Mouse (Mus musculus) heart, embryonic 11.5 days (tissue): Measurements from ENCODE around the gene A830018L16Rik. TPM values are rescaled to one million over a fixed set of nuclear protein-coding genes. Genes with fewer than 3 reads are reported as not detected.

Experiments
- ATAC-seq: fragments of 200-750 bp; cut with Nextera tagmentation; replicated peaks from 2 replicates; pipeline ENCODE4 v1.8.0; 2017; ENCODE audit warnings: moderate library complexity; ENCODE audit not compliant: insufficient number of reproducible peaks, low FRiP score, low TSS enrichment
- H3K27ac ChIP-seq: fragments of 300-500 bp; sonication (generic); 2 replicates; pipeline ENCODE4 v1.5.1; 2014; ENCODE audit warnings: mild to moderate bottlenecking, low read depth, low read length
- H3K27me3 ChIP-seq: fragments of 300-500 bp; sonication (generic); 2 replicates; pipeline ENCODE4 v1.6.1; 2014; ENCODE audit warnings: mild to moderate bottlenecking, low read length, mixed read lengths; ENCODE audit not compliant: control insufficient read depth, insufficient read depth
- H3K36me3 ChIP-seq: fragments of 300-500 bp; sonication (generic); 2 replicates; pipeline ENCODE4 v1.6.1; 2014; ENCODE audit warnings: mild to moderate bottlenecking, low read length, moderate library complexity, mixed read lengths; ENCODE audit not compliant: control insufficient read depth, insufficient read depth
- H3K4me1 ChIP-seq: fragments of 300-500 bp; sonication (generic); 2 replicates; pipeline ENCODE4 v1.6.1; 2014; ENCODE audit warnings: low read length; ENCODE audit not compliant: control insufficient read depth, insufficient read depth
- H3K4me2 ChIP-seq: fragments of 300-500 bp; sonication (generic); 2 replicates; pipeline ENCODE4 v1.6.1; 2014; ENCODE audit warnings: mild to moderate bottlenecking, moderate library complexity
- H3K4me3 ChIP-seq: fragments of 300-500 bp; sonication (generic); 2 replicates; pipeline ENCODE4 v1.5.1; 2014; ENCODE audit warnings: low read depth, low read length
- H3K9ac ChIP-seq: fragments of 300-500 bp; sonication (generic); 2 replicates; pipeline ENCODE4 v1.6.1; 2014; ENCODE audit warnings: mild to moderate bottlenecking, low read depth, low read length, moderate library complexity
- H3K9me3 ChIP-seq: fragments of 300-500 bp; sonication (generic); replicated peaks from 2 replicates; pipeline ENCODE4 v1.6.1; 2016; ENCODE audit warnings: low read length; ENCODE audit not compliant: control insufficient read depth
- WGBS: fragments of 180-500 bp; shearing (Covaris S2); extraction: QIAGEN DNeasy Blood & Tissue Kit; methylation state at CpG from one replicate; pipeline ENCODE4 v1.1.7; 2014; ENCODE audit not compliant: insufficient replicate concordance; 5-methylcytosine and 5-hydroxymethylcytosine counted together
- polyA plus RNA-seq: library from polyadenylated mRNA; unstranded; fragments of >200 nt; fragmentation: Nextera tagmentation; extraction: Ambion mirVana; gene quantifications from 2 replicates; pipeline ENCODE4 v1.2.1, GENCODE M21; 2014

The A830018L16Rik gene
- polyA plus RNA-seq, 1 experiment from 2014 or later = 0.73 TPM

DNA sequence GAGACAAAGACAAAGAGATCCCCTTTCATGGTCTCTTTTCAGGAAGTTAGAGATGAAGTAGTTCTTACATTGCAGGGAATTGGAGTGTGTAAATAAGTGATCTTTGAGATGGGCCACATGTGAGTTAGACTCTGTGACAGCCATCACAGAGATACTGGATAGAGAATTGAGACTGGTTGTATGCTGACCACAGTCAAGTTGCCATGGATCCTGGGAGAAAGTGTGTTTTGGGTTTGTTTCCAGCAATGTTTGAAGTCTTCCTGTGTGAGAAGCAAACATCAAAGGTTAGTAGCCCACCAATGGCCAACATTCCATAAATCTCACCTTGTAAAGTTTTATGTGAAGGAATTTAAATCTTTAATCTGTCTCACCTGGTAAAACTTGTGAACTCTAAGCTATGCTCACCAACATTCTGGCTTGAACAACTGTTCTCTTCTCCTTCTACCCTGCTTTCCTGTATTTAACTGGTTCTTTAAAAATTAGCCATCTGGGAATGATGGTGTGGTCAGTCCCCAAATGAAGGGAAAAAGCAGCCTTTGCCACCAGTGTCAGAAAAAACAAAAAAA, 330.9 kb downstream of the A830018L16Rik start:
- no peak overlapping the region for H3K9ac ChIP-seq
- no peak overlapping the region for H3K27ac ChIP-seq
- no peak overlapping the region for H3K4me2 ChIP-seq
- H3K4me1 ChIP-seq = no peaks in the 10 kb centered on the region
- H3K4me3 ChIP-seq = no peak overlapping the region
- H3K27me3 ChIP-seq = no peaks in the 10 kb centered on the region
- H3K9me3 ChIP-seq = no peaks in the 10 kb centered on the region
- H3K36me3 ChIP-seq = no peaks in the 10 kb centered on the region
- ATAC-seq = no peak

DNA sequence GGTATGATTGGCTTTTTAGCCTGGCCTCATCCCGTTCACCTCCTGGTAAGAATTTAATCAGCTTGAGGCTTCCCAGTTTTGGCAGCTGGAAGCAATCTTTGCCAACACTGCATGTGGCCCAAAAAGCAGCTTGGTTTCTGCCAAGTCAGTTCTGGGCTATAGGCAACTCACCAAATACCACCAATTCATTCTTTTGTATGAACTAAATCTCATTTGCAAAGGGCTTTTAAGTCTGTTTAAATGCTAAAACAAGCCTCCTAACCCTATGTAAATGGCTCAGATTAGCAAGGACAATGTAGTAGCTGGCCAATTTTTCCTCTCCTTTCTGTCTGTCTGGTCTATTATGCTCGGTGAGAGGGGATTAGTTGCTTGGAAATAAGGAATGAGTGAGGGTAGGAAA, 334.5 kb downstream of the A830018L16Rik start:
- WGBS = 45% methylated on average over 2 of the region's 2 CpGs
- H3K9me3 ChIP-seq = no peaks in the 10 kb centered on the region
- H3K36me3 ChIP-seq = no peaks in the 10 kb centered on the region
- no peak overlapping the region for H3K4me2 ChIP-seq
- H3K4me3 ChIP-seq = no peak overlapping the region
- H3K9ac ChIP-seq = no peak overlapping the region
- no peak for ATAC-seq
- no peaks in the 10 kb centered on the region for H3K4me1 ChIP-seq
- no peaks in the 10 kb centered on the region for H3K27me3 ChIP-seq
- no peak overlapping the region for H3K27ac ChIP-seq

DNA sequence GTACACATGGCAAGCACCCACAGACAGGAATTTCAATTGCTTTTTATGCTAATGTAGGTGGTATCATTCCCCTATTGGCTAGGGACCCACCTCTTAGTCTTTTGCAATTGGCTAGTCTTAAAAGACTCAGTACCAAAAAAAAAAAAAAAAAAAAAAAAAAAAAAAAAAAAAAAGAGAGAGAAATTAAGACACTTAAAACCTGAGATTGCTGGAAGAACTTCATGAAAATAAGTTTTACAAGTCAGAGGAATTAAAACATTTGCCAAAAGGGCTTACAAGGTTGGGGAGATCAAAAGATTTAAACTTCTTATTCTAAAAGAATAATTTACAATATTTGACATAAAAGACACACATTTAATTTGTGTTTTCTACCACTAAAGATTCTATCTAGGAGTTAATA, 336.2 kb downstream of the A830018L16Rik start:
- ATAC-seq = no peak
- no peaks in the 10 kb centered on the region for H3K4me1 ChIP-seq
- no peaks in the 10 kb centered on the region for H3K36me3 ChIP-seq
- no peak overlapping the region for H3K4me2 ChIP-seq
- H3K9me3 ChIP-seq = no peaks in the 10 kb centered on the region
- H3K9ac ChIP-seq = no peak overlapping the region
- H3K4me3 ChIP-seq = no peak overlapping the region
- H3K27me3 ChIP-seq = no peaks in the 10 kb centered on the region
- H3K27ac ChIP-seq = no peak overlapping the region

DNA sequence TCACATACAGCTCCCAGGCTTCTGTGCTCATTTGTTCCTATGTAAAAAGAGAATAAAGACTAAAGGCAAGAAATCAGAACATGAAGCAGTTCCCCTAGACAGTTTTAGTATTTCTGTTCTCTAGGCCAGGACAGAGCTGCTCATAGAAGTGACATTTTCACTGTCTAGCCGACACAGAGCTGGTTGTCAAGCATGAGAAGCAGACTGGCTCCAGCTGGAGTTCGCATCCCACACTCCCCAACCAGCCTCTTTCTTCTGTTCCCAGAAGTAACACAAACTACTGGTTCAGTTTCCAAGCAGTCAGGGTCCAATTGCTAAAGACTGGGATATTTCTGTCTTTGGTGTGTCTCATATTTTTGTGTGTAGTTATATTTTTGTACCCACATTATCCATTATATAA, 336.7 kb downstream of the A830018L16Rik start:
- no peak for ATAC-seq
- 64% methylated on average over 2 of the region's 2 CpGs for WGBS

DNA sequence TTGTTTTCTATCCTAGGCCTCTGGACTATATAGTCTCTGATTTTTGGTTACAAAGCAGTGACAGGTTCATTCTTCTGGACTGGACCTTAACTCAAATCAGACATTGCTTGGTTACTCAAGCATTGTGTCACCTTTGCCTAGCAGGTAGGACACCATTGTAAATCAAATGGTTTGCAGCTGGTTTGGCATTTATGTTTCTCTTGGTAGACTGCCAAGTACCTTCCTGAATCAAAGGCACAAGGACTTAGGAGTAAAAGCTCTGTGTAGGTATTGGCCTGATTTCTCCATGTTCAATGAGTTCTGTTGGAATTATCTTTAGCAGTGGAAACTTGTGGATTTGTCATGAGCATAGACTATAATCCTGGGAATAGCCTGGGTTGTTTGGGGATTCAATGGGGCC, 338.1 kb downstream of the A830018L16Rik start:
- H3K27ac ChIP-seq = no peak overlapping the region
- no peaks in the 10 kb centered on the region for H3K9me3 ChIP-seq
- no peaks in the 10 kb centered on the region for H3K36me3 ChIP-seq
- H3K4me2 ChIP-seq = no peak overlapping the region
- H3K4me3 ChIP-seq = no peak overlapping the region
- H3K27me3 ChIP-seq = no peaks in the 10 kb centered on the region
- H3K4me1 ChIP-seq = no peaks in the 10 kb centered on the region
- H3K9ac ChIP-seq = no peak overlapping the region
- no peak for ATAC-seq

More for the DNA sequence above, 336.7 kb downstream of the A830018L16Rik start:
- no peak overlapping the region for H3K9ac ChIP-seq
- no peak overlapping the region for H3K27ac ChIP-seq
- no peaks in the 10 kb centered on the region for H3K4me1 ChIP-seq
- H3K36me3 ChIP-seq = no peaks in the 10 kb centered on the region
- H3K4me3 ChIP-seq = no peak overlapping the region
- H3K4me2 ChIP-seq = no peak overlapping the region
- H3K9me3 ChIP-seq = no peaks in the 10 kb centered on the region
- H3K27me3 ChIP-seq = no peaks in the 10 kb centered on the region

DNA sequence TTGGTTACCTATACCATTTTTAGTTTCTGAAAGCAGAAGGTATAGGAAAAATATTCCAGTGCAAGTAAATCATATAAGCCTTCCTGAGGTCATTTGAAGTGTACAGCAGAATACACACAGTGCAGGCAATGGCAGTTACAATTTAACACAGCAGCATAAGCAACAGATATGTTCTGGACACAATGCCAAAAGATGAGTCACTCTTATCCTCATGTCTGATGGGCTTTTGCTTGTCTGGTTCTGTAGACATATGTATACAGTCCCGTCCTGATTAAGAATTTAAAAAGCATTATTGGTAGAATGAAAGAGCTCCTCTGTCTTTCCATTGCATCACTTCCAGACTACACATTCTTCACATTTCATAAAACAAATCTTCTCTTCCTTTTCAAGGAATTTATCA, 374.4 kb downstream of the A830018L16Rik start:
- Histone ChIP-seq H3K9me3 (no peaks in the 10 kb centered on the region), H3K4me3 (no peak overlapping the region), H3K36me3 (no peaks in the 10 kb centered on the region), H3K27me3 (no peaks in the 10 kb centered on the region), H3K4me1 (no peaks in the 10 kb centered on the region), H3K4me2 (no peak overlapping the region), H3K27ac (no peak overlapping the region), H3K9ac (no peak overlapping the region)
- ATAC-seq = no peak
- 47% methylated on average over 1 of the region's 1 CpGs for WGBS

DNA sequence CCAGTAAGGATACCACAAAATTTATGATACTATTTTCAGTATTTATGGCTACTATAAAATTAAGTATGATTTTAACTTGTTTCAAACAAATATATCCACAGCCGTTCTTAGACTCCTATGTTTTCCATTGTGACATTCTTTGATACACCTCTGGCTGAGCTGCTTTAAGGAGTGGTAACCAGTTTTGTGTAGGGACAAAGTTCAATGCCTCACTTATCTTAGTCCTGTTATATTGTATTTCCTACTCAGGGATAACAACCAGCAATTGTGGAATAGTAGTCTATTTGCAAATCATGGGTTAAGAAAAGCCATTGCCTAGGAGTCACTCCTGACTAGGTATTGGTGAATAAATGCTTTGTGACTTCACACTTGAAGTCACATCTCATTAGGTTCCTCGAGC, 378.9 kb downstream of the A830018L16Rik start:
- no peak overlapping the region for H3K9ac ChIP-seq
- H3K36me3 ChIP-seq = no peaks in the 10 kb centered on the region
- WGBS = 74% methylated on average over 2 of the region's 2 CpGs

DNA sequence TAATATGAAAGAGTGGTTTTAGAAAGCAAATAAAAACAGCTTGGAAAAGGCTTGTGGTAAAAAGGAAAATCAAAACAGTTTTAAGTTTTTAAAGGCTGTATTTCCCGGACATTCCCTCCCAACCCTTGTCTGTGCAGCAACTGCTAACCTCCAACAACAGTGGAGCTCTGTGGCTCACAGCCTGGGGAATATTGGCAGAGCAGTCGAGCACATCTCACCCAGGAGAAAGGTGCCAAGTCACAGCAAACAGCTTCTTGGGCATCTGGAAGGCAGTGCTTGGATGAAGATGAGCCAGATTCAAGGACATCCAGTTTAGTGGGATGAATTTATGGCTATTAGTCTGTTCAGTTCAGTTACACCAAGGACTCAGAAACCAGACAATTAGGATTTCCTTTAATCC, 381.8 kb downstream of the A830018L16Rik start:
- H3K9ac ChIP-seq = no peak overlapping the region
- no peaks in the 10 kb centered on the region for H3K9me3 ChIP-seq
- WGBS = 58% methylated on average over 2 of the region's 2 CpGs
- ATAC-seq = no peak
- no peak overlapping the region for H3K4me2 ChIP-seq
- no peaks in the 10 kb centered on the region for H3K36me3 ChIP-seq
- H3K27ac ChIP-seq = no peak overlapping the region
- H3K4me1 ChIP-seq = no peaks in the 10 kb centered on the region
- H3K27me3 ChIP-seq = no peaks in the 10 kb centered on the region
- no peak overlapping the region for H3K4me3 ChIP-seq

More for the DNA sequence above, 378.9 kb downstream of the A830018L16Rik start:
- Histone ChIP-seq H3K4me2 (no peak overlapping the region), H3K4me3 (no peak overlapping the region), H3K27ac (no peak overlapping the region), H3K27me3 (no peaks in the 10 kb centered on the region), H3K9me3 (no peaks in the 10 kb centered on the region), H3K4me1 (no peaks in the 10 kb centered on the region)
- no peak for ATAC-seq

DNA sequence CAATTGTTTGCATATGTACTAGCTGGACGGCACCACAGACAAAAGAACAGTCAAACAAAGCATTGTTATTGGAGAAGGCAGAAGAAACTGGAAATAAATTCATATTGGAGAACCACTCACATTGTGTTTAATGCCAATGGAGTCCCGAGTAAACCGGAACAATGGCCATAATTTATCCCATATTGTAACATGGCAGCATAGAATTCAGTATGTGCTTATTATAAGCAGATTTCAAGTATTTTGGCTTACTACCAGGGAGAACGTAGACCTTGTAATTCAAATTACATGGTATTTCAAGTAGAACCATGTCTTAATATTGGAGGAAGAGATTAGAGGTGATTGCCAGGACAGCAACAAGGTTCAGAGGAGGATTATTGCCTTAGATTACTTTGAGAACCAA, 458.9 kb downstream of the A830018L16Rik start:
- no peaks in the 10 kb centered on the region for H3K9me3 ChIP-seq
- no peak for ATAC-seq
- 85% methylated on average over 4 of the region's 4 CpGs for WGBS

More for the DNA sequence above, 458.9 kb downstream of the A830018L16Rik start:
- Histone ChIP-seq H3K27ac (no peak overlapping the region), H3K4me2 (no peak overlapping the region), H3K4me3 (no peak overlapping the region), H3K4me1 (no peaks in the 10 kb centered on the region), H3K36me3 (no peaks in the 10 kb centered on the region), H3K9ac (no peak overlapping the region), H3K27me3 (no peaks in the 10 kb centered on the region)
